Mouse (Mus musculus) forebrain, postnatal 0 days (tissue): ENCODE data around the gene Fez2. TPM values are rescaled to one million over a fixed set of nuclear protein-coding genes. Genes with fewer than 3 reads are reported as not detected.

Source experiments
- ATAC-seq: fragments of 200-750 bp; cut with Nextera tagmentation; 2 replicates; pipeline ENCODE4 v1.8.0; 2017; ENCODE audit warnings: mild to moderate bottlenecking, moderate library complexity
- DNase-seq: peaks from one replicate; pipeline ENCODE4 v3.0.0-alpha.2; 2015
- H3K27ac ChIP-seq: fragments of 300-500 bp; sonication (generic); 2 replicates; pipeline ENCODE4 v1.5.1; 2014; ENCODE audit warnings: low read depth, mild to moderate bottlenecking, antibody characterized with exemption, low read length, moderate library complexity, mixed read lengths
- H3K27me3 ChIP-seq: fragments of 300-500 bp; sonication (generic); 2 replicates; pipeline ENCODE4 v1.6.1; 2014; ENCODE audit warnings: mild to moderate bottlenecking, low read length, mixed read lengths; ENCODE audit not compliant: insufficient read depth
- H3K36me3 ChIP-seq: fragments of 300-500 bp; sonication (generic); 2 replicates; pipeline ENCODE4 v1.6.1; 2014; ENCODE audit warnings: mild to moderate bottlenecking, moderate library complexity; ENCODE audit not compliant: insufficient read depth
- H3K4me1 ChIP-seq: fragments of 300-500 bp; sonication (generic); 2 replicates; pipeline ENCODE4 v1.6.1; 2014; ENCODE audit warnings: antibody characterized with exemption; ENCODE audit not compliant: insufficient read depth
- H3K4me2 ChIP-seq: fragments of 300-500 bp; sonication (generic); 2 replicates; pipeline ENCODE4 v1.6.1; 2014; ENCODE audit warnings: low read depth, mild to moderate bottlenecking, moderate library complexity
- H3K4me3 ChIP-seq: fragments of 300-500 bp; sonication (generic); 2 replicates; pipeline ENCODE4 v1.5.1; 2014; ENCODE audit warnings: low read depth, low read length, mixed read lengths
- H3K9ac ChIP-seq: fragments of 300-500 bp; sonication (generic); 2 replicates; pipeline ENCODE4 v1.6.1; 2014; ENCODE audit warnings: mild to moderate bottlenecking
- H3K9me3 ChIP-seq: fragments of 300-500 bp; sonication (generic); 2 replicates; pipeline ENCODE4 v1.6.1; 2016; ENCODE audit warnings: low read length
- CTCF ChIP-seq: sonication (generic); IDR thresholded peaks from 2 replicates; pipeline ENCODE4 v1.5.1; 2016; ENCODE audit warnings: antibody characterized with exemption, control low read depth, low read depth
- WGBS: fragments of 180-500 bp; shearing (Covaris S2); extraction: QIAGEN DNeasy Blood & Tissue Kit; methylation state at CpG from one replicate; pipeline ENCODE4 v1.1.7; 2014; 5-methylcytosine and 5-hydroxymethylcytosine counted together
- polyA plus RNA-seq: library from polyadenylated mRNA; unstranded; fragments of >200 nt; fragmentation: Nextera tagmentation; extraction: Ambion mirVana; gene quantifications from 2 replicates; pipeline ENCODE4 v1.2.1, GENCODE M21; 2015
- total RNA-seq: library from RNA; depleted of rRNA; stranded (reverse); fragments of >200 nt; gene quantifications from 2 replicates; pipeline ENCODE4 v1.2.3, GENCODE M21; 2014

The Fez2 gene
- total and polyA plus RNA-seq, 2 experiments from 2014 or later: 57.9 to 65.9 TPM

GRCm38 (mm10) chr17:78437161-78437560 lies 19.2 kb upstream of the Fez2 start:
- H3K36me3 ChIP-seq: no peaks in the 10 kb centered on the region
- 93% methylated on average over 4 of the region's 4 CpGs for WGBS
- DNase-seq: no peak
- no peaks in the 10 kb centered on the region for H3K9me3 ChIP-seq
- no peak overlapping the region for H3K4me2 ChIP-seq
- ATAC-seq: no peak
- H3K9ac ChIP-seq: no peak overlapping the region
- H3K27ac ChIP-seq: no peak overlapping the region
- H3K27me3 ChIP-seq: no peaks in the 10 kb centered on the region
- H3K4me3 ChIP-seq: no peak overlapping the region
- no peak for TF ChIP-seq CTCF
- H3K4me1 ChIP-seq: no peaks in the 10 kb centered on the region

- Histone ChIP-seq H3K4me2 (no peak overlapping the region), H3K36me3 (no peaks in the 10 kb centered on the region), H3K9ac (no peak overlapping the region), H3K27me3 (no peaks in the 10 kb centered on the region), H3K4me1 (no peaks in the 10 kb centered on the region), H3K27ac (no peak overlapping the region), H3K9me3 (no peaks in the 10 kb centered on the region), H3K4me3 (no peak overlapping the region)
- no peak for TF ChIP-seq CTCF
- ATAC-seq: no peak
- WGBS: 87% methylated on average over 6 of the region's 6 CpGs
- DNase-seq: no peak
These were observed 17.7 kb upstream of the Fez2 start for GRCm38 (mm10) chr17:78435661-78436060.

GRCm38 (mm10) chr17:78434746-78435145 lies 16.8 kb upstream of the Fez2 start:
- H3K9ac ChIP-seq: no peak overlapping the region

GRCm38 (mm10) chr17:78430374-78430773 lies 12.4 kb upstream of the Fez2 start:
- no peak overlapping the region for H3K9ac ChIP-seq
- H3K4me1 ChIP-seq: no peaks in the 10 kb centered on the region
- ATAC-seq (no peak), DNase-seq (no peak)
- WGBS: 70% methylated on average over 8 of the region's 8 CpGs
- no peaks in the 10 kb centered on the region for H3K27me3 ChIP-seq
- no peak overlapping the region for H3K27ac ChIP-seq
- H3K9me3 ChIP-seq: no peaks in the 10 kb centered on the region
- H3K4me3 ChIP-seq: no peak overlapping the region
- no peaks in the 10 kb centered on the region for H3K36me3 ChIP-seq
- TF ChIP-seq CTCF: peak; percentile 28; the same call in 1 of the 2 replicates
- no peak overlapping the region for H3K4me2 ChIP-seq

More at GRCm38 (mm10) chr17:78434746-78435145, 16.8 kb upstream of the Fez2 start:
- no peak overlapping the region for H3K4me2 ChIP-seq
- DNase-seq: no peak
- H3K4me3 ChIP-seq: no peak overlapping the region
- ATAC-seq: no peak
- TF ChIP-seq CTCF: peak; percentile 66
- WGBS: 51% methylated on average over 1 of the region's 1 CpGs
- H3K36me3 ChIP-seq: no peaks in the 10 kb centered on the region
- no peak overlapping the region for H3K27ac ChIP-seq
- H3K27me3 ChIP-seq: no peaks in the 10 kb centered on the region
- no peaks in the 10 kb centered on the region for H3K4me1 ChIP-seq
- H3K9me3 ChIP-seq: no peaks in the 10 kb centered on the region

GRCm38 (mm10) chr17:78429051-78429450 lies 11.1 kb upstream of the Fez2 start:
- Histone ChIP-seq H3K9ac (no peak overlapping the region), H3K36me3 (no peaks in the 10 kb centered on the region), H3K4me1 (no peaks in the 10 kb centered on the region), H3K4me3 (no peak overlapping the region), H3K27me3 (no peaks in the 10 kb centered on the region), H3K9me3 (no peaks in the 10 kb centered on the region), H3K27ac (no peak overlapping the region), H3K4me2 (no peak overlapping the region)
- no peak for ATAC-seq
- DNase-seq: no peak
- 91% methylated on average over 4 of the region's 4 CpGs for WGBS
- no peak for TF ChIP-seq CTCF

GRCm38 (mm10) chr17:78425026-78425425 lies 7.1 kb upstream of the Fez2 start:
- no peak for ATAC-seq

GRCm38 (mm10) chr17:78419216-78419615 lies 1.3 kb upstream of the Fez2 start:
- WGBS: 85% methylated on average over 4 of the region's 4 CpGs
- TF ChIP-seq CTCF: no peak
- no peak for ATAC-seq

More at GRCm38 (mm10) chr17:78425026-78425425, 7.1 kb upstream of the Fez2 start:
- H3K4me1 ChIP-seq: no peaks in the 10 kb centered on the region
- H3K27ac ChIP-seq: no peak overlapping the region
- 75% methylated on average over 8 of the region's 8 CpGs for WGBS
- H3K9ac ChIP-seq: no peak overlapping the region
- no peaks in the 10 kb centered on the region for H3K27me3 ChIP-seq
- H3K4me3 ChIP-seq: no peak overlapping the region
- H3K4me2 ChIP-seq: no peak overlapping the region
- TF ChIP-seq CTCF: no peak
- no peak for DNase-seq
- H3K36me3 ChIP-seq: no peaks in the 10 kb centered on the region
- no peaks in the 10 kb centered on the region for H3K9me3 ChIP-seq

GRCm38 (mm10) chr17:78415255-78415654 lies 2.7 kb downstream of the Fez2 start:
- TF ChIP-seq CTCF: no peak
- Histone ChIP-seq H3K4me2 (no peak overlapping the region), H3K9me3 (no peaks in the 10 kb centered on the region), H3K36me3 (no peaks in the 10 kb centered on the region), H3K27ac (no peak overlapping the region), H3K27me3 (no peaks in the 10 kb centered on the region), H3K9ac (no peak overlapping the region), H3K4me1 (no peaks in the 10 kb centered on the region; the same call in 1 of the 2 replicates), H3K4me3 (no peak overlapping the region)
- WGBS: 93% methylated on average over 2 of the region's 2 CpGs
- ATAC-seq: no peak
- no peak for DNase-seq

More at GRCm38 (mm10) chr17:78419216-78419615, 1.3 kb upstream of the Fez2 start:
- Histone ChIP-seq H3K27ac (no peak overlapping the region), H3K4me2 (no peak overlapping the region), H3K9me3 (no peaks in the 10 kb centered on the region), H3K36me3 (no peaks in the 10 kb centered on the region), H3K4me1 (no peaks in the 10 kb centered on the region; the same call in 1 of the 2 replicates), H3K27me3 (no peaks in the 10 kb centered on the region), H3K9ac (no peak overlapping the region), H3K4me3 (no peak overlapping the region)
- DNase-seq: no peak
